Mouse (Mus musculus) intestine, postnatal 0 days (tissue): Measurements from ENCODE around the gene Disc1. TPM values are rescaled to one million over a fixed set of nuclear protein-coding genes. Genes with fewer than 3 reads are reported as not detected.
A peak's percentile ranks its signal among the peaks of the same experiment; 100 is the strongest.

Source experiments
- ATAC-seq: fragments of 200-750 bp; cut with Nextera tagmentation; 2 replicates; pipeline ENCODE4 v1.8.0; 2017; ENCODE audit warnings: mild to moderate bottlenecking, moderate TSS enrichment, moderate library complexity
- H3K27ac ChIP-seq: fragments of 300-500 bp; sonication (generic); 2 replicates; pipeline ENCODE4 v1.5.1; 2014; ENCODE audit warnings: mild to moderate bottlenecking, low read depth, low read length, moderate library complexity
- H3K27me3 ChIP-seq: fragments of 300-500 bp; sonication (generic); replicated peaks from 2 replicates; pipeline ENCODE4 v1.6.1; 2014; ENCODE audit warnings: low read length, mixed read lengths; ENCODE audit not compliant: control insufficient read depth, insufficient read depth
- H3K36me3 ChIP-seq: fragments of 300-500 bp; sonication (generic); 2 replicates; pipeline ENCODE4 v1.6.1; 2014; ENCODE audit warnings: mild to moderate bottlenecking, moderate library complexity; ENCODE audit not compliant: control insufficient read depth, insufficient read depth
- H3K4me1 ChIP-seq: fragments of 300-500 bp; sonication (generic); replicated peaks from 2 replicates; pipeline ENCODE4 v1.6.1; 2014; ENCODE audit warnings: antibody characterized with exemption, low read length, mixed read lengths; ENCODE audit not compliant: control insufficient read depth, insufficient read depth
- H3K4me2 ChIP-seq: fragments of 300-500 bp; sonication (generic); replicated peaks from 2 replicates; pipeline ENCODE4 v1.6.1; 2014; ENCODE audit warnings: low read depth, mild to moderate bottlenecking, moderate library complexity
- H3K4me3 ChIP-seq: fragments of 300-500 bp; sonication (generic); 2 replicates; pipeline ENCODE4 v1.5.1; 2014; ENCODE audit warnings: low read depth, low read length
- H3K9ac ChIP-seq: fragments of 300-500 bp; sonication (generic); 2 replicates; pipeline ENCODE4 v1.6.1; 2014; ENCODE audit warnings: mild to moderate bottlenecking, low read depth, low read length
- H3K9me3 ChIP-seq: fragments of 300-500 bp; sonication (generic); 2 replicates; pipeline ENCODE4 v1.6.1; 2016; ENCODE audit warnings: mixed run types; ENCODE audit not compliant: control insufficient read depth
- CTCF ChIP-seq: sonication (generic); IDR thresholded peaks from 2 replicates; pipeline ENCODE4 v1.5.1; 2016; ENCODE audit warnings: low read depth, mild to moderate bottlenecking, control low read depth, antibody characterized with exemption, moderate library complexity
- WGBS: fragments of 180-500 bp; shearing (Covaris S2); extraction: QIAGEN DNeasy Blood & Tissue Kit; methylation state at CpG from one replicate; pipeline ENCODE4 v1.1.7; 2014; 5-methylcytosine and 5-hydroxymethylcytosine counted together
- polyA plus RNA-seq: library from polyadenylated mRNA; unstranded; fragments of >200 nt; fragmentation: Nextera tagmentation; extraction: Ambion mirVana; gene quantifications from 2 replicates; pipeline ENCODE4 v1.2.1, GENCODE M21; 2015

Gene Disc1
- polyA plus RNA-seq, 1 experiment from 2014 or later = 0.40 TPM

DNA sequence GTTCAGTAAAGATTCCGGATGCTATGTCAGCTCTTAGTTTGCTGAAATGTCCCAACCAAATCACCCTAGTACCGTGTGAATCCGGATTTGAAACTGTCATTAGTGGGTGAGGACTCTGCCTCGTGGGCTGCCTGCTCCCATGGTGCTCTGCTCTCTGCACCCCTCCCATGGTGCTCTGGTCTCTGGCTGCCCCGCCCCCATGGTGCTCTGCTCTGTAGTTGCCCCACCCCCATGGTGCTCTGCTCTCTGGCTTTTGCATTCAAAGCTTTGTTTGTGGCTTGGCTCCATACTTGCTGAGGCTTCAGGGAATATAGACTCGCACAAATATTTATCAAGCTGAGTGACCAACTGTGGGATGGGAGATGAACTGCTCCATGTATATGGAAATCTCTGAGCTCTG is 123.1 kb downstream of the Disc1 start:
- no peak for ATAC-seq
- Histone ChIP-seq H3K4me1 (no peaks in the 10 kb centered on the region), H3K4me3 (no peak overlapping the region), H3K27ac (no peak overlapping the region), H3K36me3 (no peaks in the 10 kb centered on the region), H3K4me2 (no peak overlapping the region), H3K9me3 (no peaks in the 10 kb centered on the region), H3K9ac (no peak overlapping the region), H3K27me3 (no peaks in the 10 kb centered on the region)
- TF ChIP-seq CTCF = no peak
- 79% methylated on average over 6 of the region's 6 CpGs for WGBS

GRCm38 (mm10) chr8:125177958-125178357 is 124.0 kb downstream of the Disc1 start:
- Histone ChIP-seq H3K36me3 (no peaks in the 10 kb centered on the region), H3K9me3 (no peaks in the 10 kb centered on the region), H3K27ac (no peak overlapping the region), H3K4me2 (no peak overlapping the region), H3K9ac (no peak overlapping the region), H3K4me3 (no peak overlapping the region), H3K4me1 (no peaks in the 10 kb centered on the region), H3K27me3 (no peaks in the 10 kb centered on the region)
- 70% methylated on average over 8 of the region's 8 CpGs for WGBS
- ATAC-seq = no peak
- TF ChIP-seq CTCF = no peak

DNA sequence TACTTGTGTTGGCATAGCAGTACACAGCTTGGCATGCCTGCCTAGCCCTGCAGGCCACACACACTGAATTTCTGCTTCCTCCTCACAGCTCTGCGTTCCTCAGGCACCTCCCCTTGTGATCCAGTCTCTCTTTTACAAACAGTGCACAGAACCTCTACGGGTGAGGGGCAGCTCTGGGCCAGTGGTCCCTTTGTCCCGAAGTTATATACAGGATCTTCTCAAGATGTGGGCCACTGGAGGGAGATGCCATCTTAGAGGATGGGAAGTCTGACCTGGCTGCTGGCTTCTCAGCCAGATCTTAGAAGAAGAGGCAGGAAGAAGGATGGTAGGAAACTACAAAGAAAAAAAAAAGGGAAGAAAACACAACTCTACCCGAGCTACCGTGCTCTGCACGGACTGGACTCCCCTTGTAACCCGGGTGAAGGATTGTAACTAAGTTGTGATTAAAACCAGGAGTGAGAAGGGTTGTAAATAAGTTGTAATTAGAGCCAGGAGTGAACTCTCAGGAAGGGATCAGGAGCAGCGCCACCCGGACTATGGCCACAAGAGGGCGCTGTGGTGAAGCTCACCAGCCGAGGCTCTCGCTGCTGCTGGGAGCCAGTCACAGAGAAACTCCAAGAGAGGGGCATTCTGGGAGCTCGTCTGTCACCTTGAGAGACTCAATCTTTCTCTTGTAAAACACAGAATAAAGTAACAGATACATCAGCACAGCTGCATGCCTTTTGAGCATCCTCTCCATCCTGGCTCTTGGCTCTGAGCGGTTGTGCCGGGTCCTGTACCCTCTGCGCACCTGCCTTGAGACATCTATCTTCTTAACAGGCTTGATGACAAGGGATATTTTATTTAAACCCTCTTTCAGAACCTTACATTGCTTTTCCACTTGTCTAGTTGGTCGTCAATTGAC is 129.8 kb downstream of the Disc1 start:
- Histone ChIP-seq H3K4me3 (no peak overlapping the region), H3K9me3 (no peaks in the 10 kb centered on the region), H3K27me3 (no peaks in the 10 kb centered on the region), H3K4me1 (no peaks in the 10 kb centered on the region), H3K36me3 (no peaks in the 10 kb centered on the region), H3K27ac (no peak overlapping the region), H3K4me2 (no peak overlapping the region), H3K9ac (no peak overlapping the region)
- peak; percentile 53 for ATAC-seq
- 19% methylated on average over 17 of the region's 17 CpGs for WGBS
- TF ChIP-seq CTCF = peak; percentile 94

GRCm38 (mm10) chr8:125184452-125184817 is 130.4 kb downstream of the Disc1 start:
- Histone ChIP-seq H3K27ac (no peak overlapping the region), H3K9ac (no peak overlapping the region), H3K4me3 (no peak overlapping the region), H3K36me3 (no peaks in the 10 kb centered on the region), H3K9me3 (no peaks in the 10 kb centered on the region), H3K27me3 (no peaks in the 10 kb centered on the region), H3K4me2 (no peak overlapping the region), H3K4me1 (no peaks in the 10 kb centered on the region)
- TF ChIP-seq CTCF = no peak
- no peak for ATAC-seq
- 62% methylated on average over 9 of the region's 9 CpGs for WGBS

DNA sequence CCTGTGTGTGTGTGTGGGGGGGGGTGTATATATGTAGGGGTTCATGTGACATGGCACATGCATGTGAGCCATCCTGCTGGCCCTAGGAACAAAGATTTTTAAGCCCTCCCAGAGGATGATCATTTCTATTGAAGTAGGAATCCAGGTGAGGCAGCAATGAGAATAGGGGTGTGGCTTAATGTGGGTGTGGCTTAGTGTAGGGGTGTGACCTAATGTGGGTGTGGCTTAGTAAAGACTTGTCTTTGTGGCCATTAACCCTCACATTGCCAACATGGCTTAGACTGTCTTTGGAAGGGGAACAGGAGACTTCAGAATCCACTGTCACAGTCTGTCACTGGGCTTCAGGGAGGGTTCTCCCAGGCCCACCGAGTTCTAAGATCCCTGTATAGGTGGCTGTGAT is 130.9 kb downstream of the Disc1 start:
- H3K9ac ChIP-seq = no peak overlapping the region
- WGBS = 78% methylated on average over 1 of the region's 1 CpGs

DNA sequence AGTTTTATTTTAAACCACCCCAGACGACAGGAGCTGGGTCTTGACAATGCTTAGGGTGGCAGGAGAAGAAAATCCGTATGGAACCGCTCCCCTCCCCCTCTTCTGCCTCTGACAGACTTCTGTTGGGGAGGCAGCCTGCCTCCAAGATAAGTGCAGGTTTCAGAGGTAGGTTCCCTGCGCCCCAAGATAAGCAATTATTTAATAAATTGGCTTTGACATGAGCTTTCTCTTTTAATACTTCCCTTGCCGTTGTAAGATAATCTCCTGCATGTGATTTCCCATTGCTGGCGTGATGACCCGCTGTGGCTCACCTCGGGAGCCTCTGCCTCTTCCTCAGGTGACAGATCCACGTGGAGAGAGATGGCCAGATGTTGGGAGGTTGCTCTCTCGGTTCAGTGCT is 133.0 kb downstream of the Disc1 start:
- no peak for ATAC-seq
- H3K4me2 ChIP-seq = peak overlapping the region; percentile 24
- no peak overlapping the region for H3K9ac ChIP-seq
- WGBS = 17% methylated on average over 10 of the region's 10 CpGs
- no peaks in the 10 kb centered on the region for H3K36me3 ChIP-seq
- no peak overlapping the region for H3K27ac ChIP-seq
- H3K27me3 ChIP-seq = no peaks in the 10 kb centered on the region
- TF ChIP-seq CTCF = no peak
- H3K4me1 ChIP-seq = no peaks in the 10 kb centered on the region
- no peaks in the 10 kb centered on the region for H3K9me3 ChIP-seq
- H3K4me3 ChIP-seq = no peak overlapping the region

More for the DNA sequence above, 130.9 kb downstream of the Disc1 start:
- H3K4me3 ChIP-seq = no peak overlapping the region
- no peak for ATAC-seq
- H3K4me1 ChIP-seq = no peaks in the 10 kb centered on the region
- H3K27me3 ChIP-seq = no peaks in the 10 kb centered on the region
- H3K4me2 ChIP-seq = no peak overlapping the region
- H3K27ac ChIP-seq = no peak overlapping the region
- no peaks in the 10 kb centered on the region for H3K9me3 ChIP-seq
- H3K36me3 ChIP-seq = no peaks in the 10 kb centered on the region
- TF ChIP-seq CTCF = no peak
